Mouse (Mus musculus): ENCODE measurements around the gene Cyp2d11.

DNA sequence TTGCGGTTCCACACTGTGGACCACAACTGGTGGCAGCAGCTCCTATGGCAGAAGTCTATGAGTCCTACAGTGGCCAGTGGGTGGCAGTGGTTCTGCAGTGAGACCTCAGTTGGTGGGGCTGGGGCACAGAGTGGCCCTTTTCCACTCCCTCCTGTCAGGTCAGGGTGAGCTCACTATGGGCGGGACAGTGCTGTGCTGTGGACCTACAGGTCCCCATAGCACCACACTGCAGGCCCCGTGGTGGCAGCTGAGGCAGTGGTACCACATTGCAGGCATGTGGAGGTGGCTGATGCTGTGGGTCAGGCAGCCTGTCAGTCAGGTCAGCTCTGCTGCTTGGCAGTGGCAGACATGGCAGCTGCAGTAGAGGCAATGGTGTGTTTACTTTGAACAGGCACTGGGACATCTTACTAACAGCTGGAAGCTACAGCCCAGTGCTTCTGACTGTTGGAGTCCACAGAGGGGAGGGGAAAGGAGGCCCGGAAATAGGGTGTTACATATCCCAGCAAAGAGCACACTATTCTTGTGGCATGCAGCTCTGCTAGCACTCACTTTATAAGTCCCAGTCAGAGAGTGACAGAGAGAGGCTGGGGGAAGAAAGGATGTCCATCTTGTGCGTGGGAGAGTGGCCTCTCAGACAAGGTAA, 44.3 kb upstream of the Cyp2d11 start:
- no peak for TF ChIP-seq CTCF (IDR thresholded peaks at IDR 0.05; ENCODE audit: borderline replicate concordance, control insufficient read depth, extremely low read depth, insufficient read depth, low read length, poor library complexity)
- no peak for TF ChIP-seq POLR2A (IDR thresholded peaks at IDR 0.05; ENCODE audit: control insufficient read depth, extremely low read depth, insufficient read depth, low read length, poor library complexity)

Measured in thymus, adult 2 months (tissue).